Mouse (Mus musculus) telencephalon, adult 2 months (tissue): ENCODE data around the gene Gm21860.
A peak's percentile ranks its signal among the peaks of the same experiment; 100 is the strongest.
"Not testable (repeated sequence)": the region's sequence is repeated elsewhere in the genome, so short reads cannot be mapped to it uniquely, and the experiment has no call there.

Experiments used
- DNase-seq: peaks from one replicate; pipeline ENCODE4 v3.0.0-alpha.2; 2011; ENCODE audit warnings: low read depth, low spot score

Gm21860 gene

DNA sequence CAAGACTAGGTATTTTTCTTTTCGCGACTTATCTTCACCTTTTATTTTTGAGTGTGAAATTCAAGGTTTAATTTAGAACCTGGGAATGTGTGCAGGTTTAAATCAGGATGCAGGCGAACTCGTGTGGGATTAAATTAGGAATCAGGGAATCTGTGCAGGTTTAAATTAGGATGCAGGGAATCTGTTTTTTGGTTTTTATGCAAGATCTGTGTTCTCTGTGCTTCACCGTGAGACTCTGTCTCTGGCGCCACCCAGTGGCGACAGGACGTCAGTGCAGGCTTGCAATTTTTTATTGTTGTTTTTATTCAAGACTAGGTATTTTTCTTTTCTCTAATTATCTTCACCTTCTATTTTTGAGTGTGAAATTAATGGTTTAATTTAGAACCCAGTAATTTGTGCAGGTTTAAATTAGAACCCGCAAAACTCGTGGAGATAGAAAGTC lies 22.5 kb downstream of the Gm21860 start:
- DNase-seq = peak; percentile 98

DNA sequence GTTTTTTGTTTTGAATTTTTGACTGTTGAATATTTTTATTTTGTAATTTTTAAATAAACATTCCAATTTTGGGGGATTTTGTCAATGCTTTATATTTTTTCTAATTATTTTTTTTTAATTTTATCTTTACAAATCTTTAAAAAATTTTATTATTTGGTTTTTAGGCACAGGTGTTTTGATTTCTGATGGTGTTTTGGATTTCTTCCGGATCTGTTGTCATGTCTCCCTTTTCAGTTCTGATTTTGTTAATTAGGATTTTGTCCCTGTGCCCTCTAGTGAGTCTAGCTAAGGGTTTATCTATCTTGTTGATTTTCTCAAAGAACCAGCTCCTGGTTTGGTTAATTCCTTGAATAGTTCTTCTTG lies 23.0 kb downstream of the Gm21860 start:
- DNase-seq = not testable (repeated sequence)

DNA sequence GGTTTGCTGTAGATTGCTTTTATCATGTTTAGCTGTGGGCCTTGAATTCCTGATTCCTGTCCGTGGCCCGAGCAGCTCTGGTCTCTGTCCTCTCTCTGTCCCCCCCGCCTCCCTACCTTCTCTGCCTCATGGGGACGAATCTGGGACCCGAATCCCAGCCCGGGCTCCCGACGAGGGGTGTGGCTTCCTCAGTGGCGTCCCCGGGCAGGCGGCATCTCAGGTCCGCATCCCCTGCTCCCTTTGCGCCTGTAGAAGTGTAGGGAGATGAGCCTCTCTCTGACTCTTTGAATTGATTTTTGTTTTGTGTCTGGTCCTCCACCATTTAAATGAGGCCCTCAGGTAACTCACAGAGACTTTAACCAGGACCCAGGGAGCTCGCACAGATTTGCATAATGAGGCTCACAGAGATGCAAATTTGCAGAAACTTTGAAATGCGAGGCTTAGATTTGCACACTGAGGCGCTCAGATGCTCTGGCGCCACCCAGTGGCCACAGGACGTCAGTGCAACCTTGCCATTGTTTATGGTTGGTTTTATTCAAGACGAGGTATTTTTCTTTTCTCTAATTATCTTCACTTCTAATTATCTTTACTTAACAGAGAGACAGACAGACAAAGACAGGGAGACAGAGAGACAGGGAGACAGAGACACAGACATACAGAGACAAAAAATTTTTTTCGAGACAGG lies 23.6 kb downstream of the Gm21860 start:
- DNase-seq = not testable (repeated sequence)

DNA sequence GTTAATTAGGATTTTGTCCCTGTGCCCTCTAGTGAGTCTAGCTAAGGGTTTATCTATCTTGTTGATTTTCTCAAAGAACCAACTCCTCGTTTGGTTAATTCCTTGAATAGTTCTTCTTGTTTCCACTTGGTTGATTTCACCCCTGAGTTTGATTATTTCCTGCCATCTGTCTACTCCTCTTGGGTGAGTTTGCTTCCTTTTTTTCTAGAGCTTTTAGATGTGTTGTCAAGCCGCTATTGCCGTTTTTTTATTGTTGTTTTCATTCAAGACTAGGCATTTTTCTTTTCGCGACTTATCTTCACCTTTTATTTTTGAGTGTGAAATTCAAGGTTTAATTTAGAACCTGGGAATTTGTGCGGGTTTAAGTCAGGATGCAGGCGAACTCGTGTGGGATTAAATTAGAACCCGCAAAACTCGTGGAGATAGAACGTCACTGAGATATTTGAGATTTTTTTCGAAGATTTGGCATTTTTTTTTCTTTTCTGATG lies 24.8 kb downstream of the Gm21860 start:
- not testable (repeated sequence) for DNase-seq

DNA sequence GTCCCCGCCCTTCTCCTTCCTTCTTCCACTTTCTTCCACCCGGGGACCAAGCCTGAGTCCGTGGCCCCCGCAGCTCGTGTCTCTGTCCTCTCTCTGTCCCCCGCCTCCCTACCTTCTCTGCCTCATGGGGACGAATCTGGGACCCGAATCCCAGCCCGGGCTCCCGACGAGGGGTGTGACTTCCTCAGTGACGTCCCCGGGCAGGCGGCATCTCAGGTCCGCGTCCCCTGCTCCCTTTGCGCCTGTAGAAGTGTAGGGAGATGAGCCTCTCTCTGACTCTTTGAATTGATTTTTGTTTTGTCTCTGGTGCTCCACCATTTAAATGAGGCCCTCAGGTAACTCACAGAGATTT lies 25.7 kb downstream of the Gm21860 start:
- not testable (repeated sequence) for DNase-seq

DNA sequence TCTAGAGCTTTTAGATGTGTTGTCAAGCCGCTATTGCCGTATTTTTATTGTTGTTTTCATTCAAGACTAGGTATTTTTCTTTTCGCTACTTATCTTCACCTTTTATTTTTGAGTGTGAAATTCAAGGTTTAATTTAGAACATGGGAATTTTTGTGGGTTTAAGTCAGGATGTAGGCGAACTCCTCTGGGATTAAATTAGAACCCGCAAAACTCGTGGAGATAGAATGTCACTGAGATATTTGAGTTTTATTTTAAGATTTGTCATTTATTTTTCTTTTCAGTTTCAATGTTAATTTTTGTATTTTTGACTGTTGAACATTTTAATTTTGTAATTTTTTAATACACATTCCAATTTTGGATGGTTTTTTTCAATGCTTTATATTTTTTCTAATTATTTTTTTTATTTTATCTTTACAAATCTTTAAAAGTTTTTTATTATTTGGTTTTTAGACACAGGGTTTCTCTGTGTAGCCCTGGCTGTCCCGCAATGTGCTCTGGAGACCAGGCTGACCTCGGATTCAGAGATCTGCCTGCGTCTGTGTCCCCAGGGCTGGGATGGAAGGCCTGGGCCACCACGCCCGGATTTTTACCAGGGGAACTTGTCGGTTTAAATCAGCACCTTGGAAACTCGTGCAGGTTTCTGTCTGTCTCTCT lies 26.2 kb downstream of the Gm21860 start:
- DNase-seq = not testable (repeated sequence)

DNA sequence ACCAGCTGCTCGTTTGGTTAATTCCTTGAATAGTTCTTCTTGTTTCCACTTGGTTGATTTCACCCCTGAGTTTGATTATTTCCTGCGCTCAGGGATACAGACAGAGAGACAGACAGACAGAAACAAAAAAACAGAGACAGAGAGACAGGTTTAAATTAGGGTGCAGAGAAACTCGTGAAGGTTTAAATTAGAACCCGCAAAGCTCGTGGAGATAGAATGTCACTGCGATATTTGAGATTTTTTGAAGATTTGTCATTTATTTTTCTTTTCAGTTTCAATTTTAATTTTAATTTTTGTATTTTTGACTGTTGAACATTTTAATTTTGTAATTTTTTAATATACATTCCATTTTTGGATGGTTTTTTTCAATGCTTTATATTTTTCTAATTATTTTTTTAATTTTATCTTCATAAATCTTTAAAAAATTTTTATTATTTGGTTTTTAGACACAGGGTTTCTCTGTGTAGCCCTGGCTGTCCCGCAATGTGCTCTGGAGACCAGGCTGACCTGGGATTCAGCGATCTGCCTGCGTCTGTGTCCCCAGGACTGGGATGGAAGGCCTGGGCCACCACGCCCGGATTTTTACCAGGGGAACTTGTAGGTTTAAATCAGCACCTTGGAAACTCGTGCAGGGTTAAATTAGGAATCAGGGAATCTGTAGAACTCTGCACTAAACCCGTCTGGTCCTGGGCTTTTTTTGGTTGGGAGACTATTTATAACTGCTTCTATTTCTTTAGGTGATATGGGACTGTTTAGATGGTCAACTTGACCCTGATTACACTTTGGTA lies 27.3 kb downstream of the Gm21860 start:
- not testable (repeated sequence) for DNase-seq

DNA sequence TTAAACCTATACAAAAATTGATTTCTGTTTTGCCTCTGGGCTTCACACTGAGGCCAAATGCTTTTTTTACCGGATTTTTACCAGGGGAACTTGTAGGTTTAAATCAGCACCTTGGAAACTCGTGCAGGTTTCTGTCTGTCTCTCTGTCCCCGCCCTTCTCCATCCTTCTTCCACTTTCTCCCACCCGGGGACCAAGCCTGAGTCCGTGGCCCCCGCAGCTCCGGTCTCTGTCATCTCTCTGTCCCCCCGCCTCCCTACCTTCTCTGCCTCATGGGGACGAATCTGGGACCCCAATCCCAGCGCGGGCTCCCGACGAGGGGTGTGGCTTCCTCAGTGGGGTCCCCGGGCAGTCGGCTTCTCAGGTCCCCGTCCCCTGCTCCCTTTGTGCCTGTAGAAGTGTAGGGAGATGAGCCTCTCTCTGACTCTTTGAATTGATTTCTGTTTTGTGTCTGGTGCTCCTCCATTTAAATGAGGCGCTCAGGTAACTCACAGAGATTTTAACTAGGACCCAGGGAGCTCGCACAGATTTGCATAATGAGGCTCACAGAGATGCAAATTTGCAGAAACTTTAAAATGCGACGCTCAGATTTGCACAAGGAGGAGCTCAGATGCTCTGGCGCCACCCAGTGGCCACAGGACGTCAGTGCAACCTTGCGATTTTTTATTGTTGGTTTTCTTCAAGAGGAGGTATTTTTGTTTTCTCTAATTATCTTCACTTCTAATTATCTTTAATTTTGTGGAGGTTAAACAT lies 28.7 kb downstream of the Gm21860 start:
- DNase-seq = not testable (repeated sequence)

DNA sequence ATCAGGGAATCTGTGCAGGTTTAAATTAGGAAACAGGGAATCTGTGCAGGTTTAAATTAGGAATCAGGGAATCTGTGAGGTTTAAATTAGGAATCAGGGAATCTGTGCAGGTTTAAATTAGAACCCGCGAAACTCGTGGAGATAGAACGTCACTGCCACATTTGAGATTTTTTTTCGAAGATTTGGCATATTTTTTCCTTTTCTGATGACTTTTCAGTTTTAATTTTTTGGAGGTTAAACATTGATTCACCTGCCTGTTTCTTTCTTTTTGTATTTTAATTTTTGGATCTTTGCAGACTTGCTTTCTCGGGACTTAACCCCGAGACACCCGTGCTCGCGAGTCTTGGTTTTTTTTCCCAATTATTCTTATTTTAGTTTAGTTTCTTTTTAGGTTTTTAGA lies 29.5 kb downstream of the Gm21860 start:
- not testable (repeated sequence) for DNase-seq

DNA sequence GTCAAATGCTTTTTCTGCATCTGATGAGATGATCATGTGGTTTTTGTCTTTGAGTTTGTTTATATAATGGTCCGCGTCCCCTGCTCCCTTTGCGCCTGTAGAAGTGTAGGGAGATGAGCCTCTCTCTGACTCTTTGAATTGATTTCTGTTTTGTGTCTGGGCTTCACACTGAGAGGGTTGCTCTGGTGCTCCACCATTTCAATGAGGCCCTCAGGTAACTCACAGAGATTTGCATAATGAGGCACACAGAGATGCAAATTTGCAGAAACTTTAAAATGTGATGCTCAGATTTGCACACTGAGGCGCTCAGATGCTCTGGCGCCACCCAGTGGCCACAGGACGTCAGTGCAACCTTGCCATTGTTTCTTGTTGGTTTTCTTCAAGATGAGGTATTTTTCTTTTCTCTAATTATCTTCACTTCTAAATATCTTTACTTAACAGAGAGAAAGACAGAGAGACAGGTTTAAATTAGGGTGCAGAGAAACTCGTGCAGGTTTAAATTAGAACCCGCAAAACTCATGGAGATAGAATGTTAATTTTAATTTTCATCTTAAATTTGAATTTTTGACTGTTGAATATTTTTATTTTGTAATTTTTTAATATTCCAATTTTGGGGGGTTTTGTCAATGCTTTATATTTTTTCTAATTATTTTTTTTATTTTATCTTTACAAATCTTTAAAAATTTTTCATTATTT lies 30.5 kb downstream of the Gm21860 start:
- not testable (repeated sequence) for DNase-seq

DNA sequence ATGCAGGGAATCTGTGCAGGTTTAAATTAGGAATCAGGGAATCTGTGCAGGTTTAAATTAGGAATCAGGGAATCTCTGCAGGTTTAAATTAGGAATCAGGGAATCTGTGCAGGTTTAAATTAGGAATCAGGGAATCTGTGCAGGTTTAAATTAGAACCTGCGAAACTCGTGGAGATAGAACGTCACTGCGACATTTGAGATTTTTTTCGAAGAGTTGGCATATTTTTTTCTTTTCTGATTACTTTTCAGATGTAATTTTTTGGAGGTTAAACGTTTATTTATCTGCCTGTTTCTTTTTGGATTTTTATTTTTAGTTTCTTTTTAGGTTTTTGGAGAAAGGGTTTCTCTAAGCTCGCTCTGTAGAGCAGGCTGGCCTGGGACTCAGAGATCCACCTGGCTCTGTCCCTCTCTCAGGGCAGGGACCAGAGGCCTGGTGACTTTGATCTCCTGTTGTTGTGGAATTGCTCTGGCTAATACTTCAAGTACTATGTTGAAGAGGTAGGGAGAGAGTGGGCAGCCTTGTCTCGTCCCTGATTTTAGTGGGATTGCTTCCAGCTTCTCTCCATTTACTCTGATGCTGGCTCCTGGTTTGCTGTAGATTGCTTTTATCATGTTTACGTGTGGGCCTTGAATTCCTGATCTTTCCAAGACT lies 31.2 kb downstream of the Gm21860 start:
- DNase-seq = not testable (repeated sequence)

DNA sequence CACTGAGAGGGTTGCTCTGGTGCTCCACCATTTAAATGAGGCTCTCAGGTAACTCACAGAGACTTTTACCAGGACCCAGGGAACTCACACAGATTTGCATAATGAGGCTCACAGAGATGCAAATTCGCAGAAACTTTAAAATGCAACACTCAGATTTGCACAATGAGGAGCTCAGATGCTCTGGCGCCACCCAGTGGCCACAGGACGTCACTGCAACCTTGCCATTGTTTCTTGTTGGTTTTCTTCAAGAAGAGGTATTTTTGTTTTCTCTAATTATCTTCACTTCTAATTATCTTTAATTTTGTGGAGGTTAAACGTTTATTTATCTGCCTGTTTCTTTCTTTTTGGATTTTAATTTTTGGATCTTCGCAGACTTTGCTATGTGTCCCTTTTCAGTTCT lies 34.1 kb downstream of the Gm21860 start:
- DNase-seq = not testable (repeated sequence)

DNA sequence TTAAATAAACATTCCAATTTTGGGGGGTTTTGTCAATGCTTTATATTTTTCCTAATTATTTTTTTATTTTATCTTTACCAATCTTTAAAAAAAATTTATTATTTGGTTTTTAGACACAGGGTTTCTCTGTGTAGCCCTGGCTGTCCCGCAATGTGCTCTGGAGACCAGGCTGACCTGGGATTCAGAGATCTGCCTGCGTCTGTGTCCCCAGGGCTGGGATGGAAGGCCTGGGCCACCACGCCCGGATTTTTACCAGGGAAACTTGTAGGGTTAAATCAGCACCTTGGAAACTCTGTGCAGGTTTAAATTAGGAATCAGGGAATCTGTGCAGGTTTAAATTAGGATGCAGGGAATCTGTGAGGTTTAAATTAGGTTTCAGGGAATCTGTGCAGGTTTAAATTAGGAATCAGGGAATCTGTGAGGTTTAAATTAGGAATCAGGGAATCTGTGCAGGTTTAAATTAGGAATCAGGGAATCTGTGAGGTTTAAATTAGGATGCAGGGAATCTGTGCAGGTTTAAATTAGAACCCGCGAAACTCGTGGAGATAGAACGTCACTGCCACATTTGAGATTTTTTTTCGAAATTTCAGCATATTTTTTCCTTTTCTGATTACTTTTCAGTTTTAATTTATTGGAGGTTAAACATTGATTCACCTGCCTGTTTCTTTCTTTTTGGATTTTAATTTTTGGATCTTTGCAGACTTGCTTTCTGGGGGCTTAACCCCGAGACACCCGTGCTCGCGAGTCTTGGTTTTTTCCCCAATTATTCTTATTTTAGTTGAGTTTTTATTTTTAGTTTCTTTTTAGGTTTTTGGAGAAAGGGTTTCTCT lies 35.0 kb downstream of the Gm21860 start:
- DNase-seq = not testable (repeated sequence)

DNA sequence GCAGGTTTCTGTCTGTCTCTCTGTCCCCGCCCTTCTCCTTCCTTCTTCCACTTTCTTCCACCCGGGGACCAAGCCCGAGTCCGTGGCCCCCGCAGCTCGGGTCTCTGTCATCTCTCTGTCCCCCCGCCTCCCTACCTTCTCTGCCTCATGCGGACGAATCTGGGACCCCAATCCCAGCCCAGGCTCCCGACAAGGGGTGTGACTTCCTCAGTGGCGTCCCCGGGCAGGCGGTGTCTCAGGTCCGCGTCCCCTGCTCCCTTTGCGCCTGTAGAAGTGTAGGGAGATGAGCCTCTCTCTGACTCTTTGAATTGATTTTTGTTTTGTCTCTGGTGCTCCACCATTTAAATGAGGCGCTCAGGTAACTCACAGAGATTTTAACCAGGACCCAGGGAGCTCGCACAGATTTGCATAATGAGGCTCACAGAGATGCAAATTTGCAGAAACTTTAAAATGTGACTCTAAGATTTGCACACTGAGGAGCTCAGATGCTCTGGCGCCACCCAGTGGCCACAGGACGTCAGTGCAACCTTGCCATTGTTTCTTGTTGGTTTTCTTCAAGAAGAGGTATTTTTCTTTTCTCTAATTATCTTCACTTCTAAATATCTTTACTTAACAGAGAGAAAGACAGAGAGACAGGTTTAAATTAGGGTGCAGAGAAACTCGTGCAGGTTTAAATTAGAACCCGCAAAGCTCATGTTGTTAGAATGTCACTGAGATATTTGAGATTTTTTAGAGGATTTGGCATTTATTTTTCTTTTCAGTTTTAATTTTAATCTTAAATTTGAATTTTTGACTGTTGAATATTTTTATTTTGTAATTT lies 35.8 kb downstream of the Gm21860 start:
- not testable (repeated sequence) for DNase-seq

DNA sequence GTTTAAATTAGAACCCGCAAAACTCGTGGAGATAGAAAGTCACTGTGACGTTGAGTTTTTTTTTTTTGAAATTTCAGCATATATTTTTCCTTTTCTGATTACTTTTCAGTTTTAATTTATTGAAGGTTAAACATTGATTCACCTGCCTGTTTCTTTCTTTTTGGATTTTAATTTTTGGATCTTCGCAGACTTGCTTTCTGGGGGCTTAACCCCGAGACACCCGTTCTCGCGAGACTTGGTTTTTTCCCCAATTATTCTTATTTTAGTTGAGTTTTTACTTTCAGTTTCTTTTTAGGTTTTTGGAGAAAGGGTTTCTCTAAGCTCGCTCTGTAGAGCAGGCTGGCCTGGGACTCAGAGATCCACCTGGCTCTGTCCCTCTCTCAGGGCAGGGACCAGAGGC lies 36.6 kb downstream of the Gm21860 start:
- not testable (repeated sequence) for DNase-seq

DNA sequence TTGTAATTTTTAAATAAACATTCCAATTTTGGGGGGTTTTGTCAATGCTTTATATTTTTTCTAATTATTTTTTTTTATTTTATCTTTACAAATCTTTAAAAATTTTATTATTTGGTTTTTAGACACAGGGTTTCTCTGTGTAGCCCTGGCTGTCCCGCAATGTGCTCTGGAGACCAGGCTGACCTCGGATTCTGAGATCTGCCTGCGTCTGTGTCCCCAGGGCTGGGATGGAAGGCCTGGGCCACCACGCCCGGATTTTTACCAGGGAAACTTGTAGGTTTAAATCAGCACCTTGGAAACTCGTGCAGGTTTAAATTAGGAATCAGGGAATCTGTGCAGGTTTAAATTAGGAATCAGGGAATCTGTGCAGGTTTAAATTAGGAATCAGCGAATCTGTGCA lies 37.1 kb downstream of the Gm21860 start:
- DNase-seq = not testable (repeated sequence)
